Mouse (Mus musculus) bone marrow macrophage, adult 2 months (primary cell): Measurements from ENCODE around the gene Rpl36. TPM values are rescaled to one million over a fixed set of nuclear protein-coding genes. Genes with fewer than 3 reads are reported as not detected.
A peak's percentile ranks its signal among the peaks of the same experiment; 100 is the strongest.
"Not testable (repeated sequence)": the region's sequence is repeated elsewhere in the genome, so short reads cannot be mapped to it uniquely, and the experiment has no call there.

Experiments
- H3K27ac ChIP-seq: 2 replicates; pipeline ENCODE4 v1.5.1; 2012; ENCODE audit warnings: low read depth, low read length; ENCODE audit not compliant: insufficient read depth
- H3K4me1 ChIP-seq: 2 replicates; pipeline ENCODE4 v1.6.1; 2012; ENCODE audit warnings: low read length; ENCODE audit not compliant: control insufficient read depth, insufficient read depth
- H3K4me3 ChIP-seq: 2 replicates; pipeline ENCODE4 v1.5.1; 2012; ENCODE audit warnings: mild to moderate bottlenecking, low read length, moderate library complexity; ENCODE audit not compliant: insufficient read depth
- CTCF ChIP-seq: IDR thresholded peaks from 2 replicates; pipeline ENCODE4 v1.5.1; 2012; ENCODE audit warnings: low read depth, mild to moderate bottlenecking, low read length, moderate library complexity
- POLR2A ChIP-seq: IDR thresholded peaks from 2 replicates; pipeline ENCODE4 v1.6.1; 2012; ENCODE audit warnings: mild to moderate bottlenecking, low read depth, low read length, borderline replicate concordance
- polyA plus RNA-seq: library from polyadenylated mRNA; stranded (reverse); fragments of >200 nt; gene quantifications from 2 replicates; pipeline ENCODE4 v1.2.4, GENCODE M21; 2012; ENCODE audit not compliant: missing spikeins, insufficient read depth, insufficient read length

The Rpl36 gene
- polyA plus RNA-seq, 1 experiment = 507 TPM

- H3K27ac ChIP-seq = no peak overlapping the region
- H3K4me3 ChIP-seq = no peak overlapping the region
- TF ChIP-seq POLR2A = no peak
- peaks cover 18% of the 10 kb centered on the region for H3K4me1 ChIP-seq
These were observed 2.6 kb downstream of the Rpl36 start for GRCm38 (mm10) chr17:56615792-56616191.

- no peak overlapping the region for H3K4me3 ChIP-seq
- H3K4me1 ChIP-seq = peaks cover 9% of the 10 kb centered on the region
- no peak for TF ChIP-seq CTCF
- no peak for TF ChIP-seq POLR2A
- H3K27ac ChIP-seq = no peak overlapping the region
These were observed 3.5 kb downstream of the Rpl36 start for GRCm38 (mm10) chr17:56616725-56617124.

GRCm38 (mm10) chr17:56617628-56618027, 4.4 kb downstream of the Rpl36 start:
- Histone ChIP-seq H3K4me3 (no peak overlapping the region), H3K4me1 (peaks cover 5% of the 10 kb centered on the region; the same call in 1 of the 2 replicates), H3K27ac (no peak overlapping the region)
- TF ChIP-seq CTCF = no peak
- no peak for TF ChIP-seq POLR2A

DNA sequence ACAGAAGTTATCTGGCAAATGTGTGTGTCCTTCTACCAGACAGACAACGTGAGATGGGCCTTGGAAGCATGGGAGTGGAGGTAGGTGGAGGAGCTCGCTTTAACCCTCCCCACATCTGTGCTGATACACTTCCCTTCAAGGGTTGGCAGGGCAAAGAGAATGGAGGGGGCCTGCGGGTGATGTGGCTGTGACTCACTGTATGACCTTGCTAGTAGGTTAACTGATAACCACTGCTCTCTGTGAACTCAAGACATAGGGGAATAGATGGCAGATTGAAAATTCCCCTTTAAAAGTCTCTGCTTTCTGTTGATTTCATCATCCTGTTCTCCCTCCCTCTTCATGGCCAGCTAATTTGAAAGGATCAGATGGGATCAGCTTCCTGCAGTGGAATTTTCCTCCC, 12.3 kb downstream of the Rpl36 start:
- H3K4me1 ChIP-seq = peaks cover 14% of the 10 kb centered on the region
- H3K4me3 ChIP-seq = peak overlapping the region; percentile 97; the same call in 1 of the 2 replicates
- TF ChIP-seq POLR2A (no peak), CTCF (no peak)
- H3K27ac ChIP-seq = no peak overlapping the region

DNA sequence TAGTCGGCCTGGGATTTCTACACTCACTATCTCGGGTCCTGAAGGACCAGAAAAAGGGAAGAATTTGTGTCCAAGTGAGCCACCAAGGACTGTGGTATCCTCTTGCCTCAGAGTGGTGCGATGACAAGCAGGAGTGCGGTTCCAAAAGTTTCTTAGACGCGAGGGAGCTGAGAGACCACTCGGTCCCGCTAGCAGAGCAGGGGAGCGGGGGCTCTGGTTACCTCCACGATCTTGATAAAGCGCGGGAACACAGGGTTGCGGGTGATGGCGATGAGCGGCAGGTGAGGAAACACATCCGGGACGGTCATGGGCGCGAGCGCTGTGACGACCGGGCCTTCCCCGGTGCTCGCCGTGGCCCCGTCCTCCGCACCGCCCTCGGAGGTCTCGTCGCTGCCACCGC, 13.0 kb downstream of the Rpl36 start:
- Histone ChIP-seq H3K4me1 (peaks cover 14% of the 10 kb centered on the region), H3K4me3 (peak overlapping the region; percentile 97), H3K27ac (peak overlapping the region; percentile 35; the same call in 1 of the 2 replicates)
- no peak for TF ChIP-seq POLR2A
- TF ChIP-seq CTCF = no peak

DNA sequence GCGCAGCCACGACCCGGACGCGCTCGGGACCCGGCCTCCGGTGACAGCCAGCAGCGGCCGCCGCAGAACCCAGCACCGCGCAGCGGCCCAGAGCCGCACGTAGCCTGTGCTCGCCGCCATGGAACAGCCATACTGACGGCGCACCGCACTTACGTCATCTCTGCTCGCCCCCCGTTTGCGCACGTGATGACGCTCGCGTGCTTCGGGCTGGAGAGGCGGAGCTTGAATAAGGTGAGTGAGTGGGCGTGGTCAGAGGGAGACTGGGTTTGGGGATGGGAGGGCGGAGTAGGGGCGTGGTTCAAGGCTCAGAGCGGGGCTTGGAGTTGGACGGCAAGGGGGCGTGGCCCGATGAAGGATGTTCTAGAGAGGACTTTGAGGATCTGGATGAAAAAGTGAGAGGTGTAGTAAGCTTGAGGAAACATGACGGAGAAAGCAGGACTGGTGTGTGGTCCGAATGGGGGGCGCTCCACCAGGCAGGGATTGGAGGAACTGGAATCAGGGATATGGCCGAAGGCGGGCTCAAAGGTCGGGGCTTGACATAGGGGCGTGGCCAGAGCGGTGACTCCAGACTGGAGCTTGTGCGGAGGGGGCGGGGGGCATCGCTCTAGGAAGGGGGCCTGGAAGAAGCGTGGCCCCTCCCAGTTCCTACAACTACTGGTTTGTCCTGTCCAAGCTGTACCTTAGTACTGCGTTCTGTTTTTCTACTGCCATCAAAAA, 13.7 kb downstream of the Rpl36 start, which contains the start of gene Lonp1:
Gene Lonp1, minus strand, starts transcription at position 134 of the 717 bp plus-strand sequence.
- peak within 1 kb of the TSS; percentile 35 for H3K27ac ChIP-seq
- H3K4me1 ChIP-seq = peaks cover 14% of the 10 kb centered on the region
- TF ChIP-seq POLR2A (no peak), CTCF (no peak)
- peak within 1 kb of the TSS; percentile 97 for H3K4me3 ChIP-seq

GRCm38 (mm10) chr17:56627530-56628277, 14.5 kb downstream of the Rpl36 start, which contains the start of gene Catsperd:
Gene Catsperd (plus strand): TSS chr17:56628143.
- no peak for TF ChIP-seq POLR2A
- no peak for TF ChIP-seq CTCF
- Histone ChIP-seq H3K27ac (no peak within 1 kb of the TSS), H3K4me1 (peaks cover 14% of the 10 kb centered on the region), H3K4me3 (peak within 1 kb of the TSS; percentile 97)

DNA sequence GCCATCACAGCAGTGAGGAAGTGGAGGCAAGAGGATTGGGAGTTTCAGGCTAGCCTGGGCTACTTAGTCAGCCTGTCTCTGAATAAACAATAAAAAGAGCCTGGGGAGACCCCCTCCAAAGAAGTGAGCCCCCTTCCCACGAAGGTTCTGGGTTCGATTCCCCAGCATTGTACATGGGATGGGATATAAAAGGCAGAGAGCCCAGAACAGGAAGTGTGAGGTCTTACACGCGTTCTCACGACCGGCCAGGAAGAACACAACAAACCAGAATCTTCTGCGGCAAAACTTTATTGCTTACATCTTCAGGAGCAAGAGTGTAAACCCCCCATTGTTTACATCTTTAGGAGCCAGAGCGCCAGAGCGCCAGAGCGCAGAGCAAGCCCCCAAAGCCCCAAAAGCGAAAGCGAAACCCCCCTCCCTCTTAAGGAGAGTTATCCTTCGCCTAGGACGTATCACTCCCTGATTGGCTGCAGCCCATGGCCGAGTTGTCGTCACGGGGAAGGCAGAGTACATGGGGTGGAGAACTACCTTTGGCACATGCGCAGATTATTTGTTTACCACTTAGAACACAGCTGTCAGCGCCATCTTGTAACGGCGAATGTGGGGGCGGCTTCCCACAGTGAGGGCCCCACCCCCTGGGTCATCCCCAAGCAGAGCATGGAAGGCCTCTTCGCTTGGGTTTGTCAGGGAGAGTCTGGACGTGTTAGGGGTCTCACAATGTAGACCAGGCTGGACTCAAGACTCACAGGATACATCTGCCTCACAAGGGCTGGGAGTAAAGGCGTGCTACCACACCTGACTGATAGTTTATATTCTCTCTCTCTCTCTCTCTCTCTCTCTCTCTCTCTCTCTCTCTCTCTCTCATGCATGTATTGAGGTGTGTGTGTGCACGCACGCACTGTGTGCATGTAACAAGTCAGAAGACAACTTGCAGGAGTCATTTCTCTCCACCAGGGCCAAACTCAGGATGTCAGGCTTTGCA, 16.9 kb downstream of the Rpl36 start:
- H3K27ac ChIP-seq, H3K4me3 ChIP-seq, H3K4me1 ChIP-seq: not testable (repeated sequence)

DNA sequence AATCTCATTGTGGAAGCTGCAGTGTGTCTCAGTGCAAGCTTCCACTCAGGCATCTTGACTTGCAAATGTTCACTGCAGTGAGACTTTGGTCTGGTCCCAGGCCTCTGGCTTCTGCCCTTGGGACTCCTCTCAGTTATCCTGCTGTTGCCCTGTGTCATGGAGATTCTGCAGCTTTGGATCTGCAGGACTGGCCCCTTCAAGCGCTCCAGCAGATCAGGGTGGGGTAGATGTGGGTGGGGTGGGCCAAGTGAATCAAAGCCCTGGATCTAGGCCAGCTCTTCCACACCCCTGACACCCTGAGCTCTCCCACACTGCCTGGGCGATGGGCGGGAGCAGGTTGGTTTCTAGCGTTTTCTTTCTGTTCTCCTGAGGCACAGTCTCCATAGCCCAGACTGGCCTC, 18.6 kb downstream of the Rpl36 start:
- no peak for TF ChIP-seq CTCF
- TF ChIP-seq POLR2A = no peak
- Histone ChIP-seq H3K27ac (no peak overlapping the region), H3K4me1 (peaks cover 3% of the 10 kb centered on the region; the same call in 1 of the 2 replicates), H3K4me3 (no peak overlapping the region)
